Mouse (Mus musculus): ENCODE data around the gene Fxyd2.

The Fxyd2 gene

DNA sequence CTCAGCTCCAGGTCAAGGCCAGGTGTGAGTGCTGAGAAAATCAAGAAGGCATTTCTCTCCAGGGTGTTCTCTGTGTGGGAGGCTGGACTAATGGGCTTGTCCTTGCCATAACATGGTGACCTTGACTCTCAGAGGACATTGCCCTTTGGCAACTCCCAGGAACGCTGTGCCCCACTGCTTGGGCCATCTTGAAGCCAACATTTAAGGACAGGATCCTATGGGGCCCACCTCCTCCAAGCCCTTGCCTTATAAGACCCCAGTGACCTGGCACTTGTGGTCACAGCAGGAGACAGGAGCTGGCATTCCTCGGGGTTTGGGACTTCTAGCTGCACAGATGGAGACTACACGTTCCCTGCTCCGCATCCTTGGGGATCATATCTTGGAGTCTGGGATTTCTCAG, at the start of gene Fxyd2:
Gene Fxyd2 (plus strand): TSS at position 236 of the 400 bp plus-strand sequence.
- no peak for DNase-seq

DNA sequence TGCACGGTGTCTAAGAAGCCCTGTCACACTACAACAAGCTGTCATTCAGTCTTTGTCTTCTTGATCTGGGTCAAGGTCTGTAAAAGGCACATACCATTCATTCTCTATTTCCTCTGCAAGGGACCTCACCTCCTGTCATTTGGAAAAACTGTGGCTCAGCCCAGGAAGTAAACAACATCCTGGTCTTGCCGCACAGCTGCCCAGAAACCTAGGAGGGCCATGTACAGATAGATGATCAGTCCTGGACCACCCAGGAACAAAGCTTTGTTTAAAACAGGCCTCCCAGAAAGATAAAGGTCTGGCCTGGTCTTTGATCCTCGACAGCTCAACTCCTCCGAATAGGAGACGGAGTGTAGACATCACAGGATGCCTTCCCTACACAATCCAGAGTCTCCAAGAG, 49.6 kb upstream of the Fxyd2 start:
- no peak for DNase-seq

DNA sequence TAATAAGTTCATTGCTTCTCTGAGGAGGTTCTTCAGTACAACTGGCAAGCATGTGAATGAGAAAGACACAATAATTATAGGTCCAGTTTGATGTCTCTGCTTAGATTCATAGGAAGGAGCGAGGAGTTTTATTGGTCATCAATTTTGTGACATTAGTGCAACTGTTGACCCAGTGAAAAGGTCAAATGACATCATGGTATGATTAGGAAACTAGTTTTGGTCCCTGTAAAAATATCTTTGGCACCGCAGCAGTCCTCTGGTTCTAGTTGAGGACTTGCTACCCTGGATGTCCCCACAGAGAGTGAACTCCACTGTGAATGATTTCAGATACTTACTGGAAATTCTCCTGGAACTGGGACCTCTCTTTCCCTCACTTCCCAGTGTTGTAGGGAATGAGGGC, 44.3 kb upstream of the Fxyd2 start:
- DNase-seq, result no peak

DNA sequence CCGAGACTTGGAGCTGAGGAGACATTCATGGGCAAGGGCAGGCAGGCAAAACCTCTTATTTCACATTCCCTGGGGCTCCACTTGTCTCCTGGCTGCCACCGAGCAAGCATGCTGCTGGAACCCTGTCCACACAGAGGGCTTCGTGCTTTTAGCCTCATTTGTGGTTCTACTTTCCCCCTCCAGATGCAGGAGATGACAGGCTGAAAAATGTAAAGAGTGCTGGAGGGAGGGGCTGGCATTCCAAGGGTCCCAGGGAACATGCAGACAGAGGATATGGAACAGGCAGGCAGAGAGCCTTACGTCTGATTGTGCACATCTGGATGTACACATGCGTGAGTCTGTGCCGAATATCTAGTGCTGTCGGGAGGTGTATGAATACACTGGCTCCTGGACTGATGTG, 41.1 kb upstream of the Fxyd2 start:
- no peak for DNase-seq

DNA sequence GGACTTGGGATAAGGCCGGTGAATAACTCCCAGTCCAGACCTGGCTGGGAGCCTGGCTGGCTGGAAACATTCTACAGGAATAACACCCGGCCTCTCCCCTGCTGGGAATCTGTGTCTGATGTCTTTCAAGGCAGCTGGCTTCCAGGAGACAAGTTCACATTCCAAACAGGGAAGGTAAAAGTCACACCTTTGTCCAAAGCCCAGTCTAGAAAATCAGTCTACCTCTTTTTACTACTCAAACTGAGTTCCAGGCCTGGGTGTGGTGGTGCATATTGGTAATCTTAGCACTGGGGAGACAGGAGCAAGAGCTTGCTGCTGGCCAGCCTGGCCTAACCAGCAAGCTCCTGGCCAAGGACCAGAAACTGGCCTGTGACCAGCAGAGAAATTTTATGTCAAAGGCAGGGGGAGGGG, 37.4 kb upstream of the Fxyd2 start:
- DNase-seq, result no peak

DNA sequence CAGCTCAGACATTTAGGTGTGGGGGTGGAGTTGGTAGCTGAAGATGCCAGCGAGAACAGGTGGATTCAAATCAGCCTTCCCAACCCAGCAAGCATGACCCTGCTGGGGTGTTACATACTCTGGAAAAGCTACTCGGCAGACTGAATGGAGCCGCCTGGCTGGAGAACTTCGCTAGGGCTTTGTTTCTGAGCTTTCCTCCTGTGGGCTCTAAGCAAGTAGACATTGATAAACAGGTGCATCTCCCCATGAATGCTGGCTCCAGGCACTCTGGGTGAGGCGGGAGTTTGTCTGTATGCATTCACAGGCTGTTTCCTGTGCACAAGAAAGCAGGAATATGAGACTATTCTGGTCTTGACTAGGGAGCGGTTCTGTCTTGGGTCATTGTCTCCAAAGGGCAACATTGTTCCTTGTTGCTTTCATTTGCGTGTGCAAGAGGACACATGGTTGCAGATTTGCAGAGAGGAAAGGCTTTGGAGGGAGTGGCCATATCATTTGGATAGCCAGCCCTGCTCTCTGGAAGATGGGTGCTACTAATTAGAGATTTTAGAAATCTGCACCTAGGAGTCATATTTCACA, 35.7 kb upstream of the Fxyd2 start:
- DNase-seq, result no peak

DNA sequence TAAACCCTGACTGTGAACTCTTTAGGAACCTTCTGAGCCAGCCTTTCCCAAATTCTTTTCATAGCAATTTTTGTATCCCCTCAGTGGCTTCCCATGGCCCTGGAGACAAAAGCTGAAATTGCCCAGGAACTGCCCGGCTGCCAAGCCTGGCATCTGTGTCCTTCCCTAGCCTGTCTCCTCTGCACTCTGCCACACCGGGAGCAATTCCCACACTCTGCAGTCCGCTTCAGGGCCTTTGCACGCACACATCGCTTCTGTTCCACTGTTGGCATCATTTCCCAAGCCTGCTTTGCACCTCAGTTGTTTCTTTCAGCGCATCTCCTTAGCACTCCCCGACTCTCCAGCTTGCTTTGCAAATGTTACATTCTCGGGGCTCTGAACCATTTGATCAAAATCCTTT, 31.8 kb upstream of the Fxyd2 start:
- DNase-seq, result no peak

DNA sequence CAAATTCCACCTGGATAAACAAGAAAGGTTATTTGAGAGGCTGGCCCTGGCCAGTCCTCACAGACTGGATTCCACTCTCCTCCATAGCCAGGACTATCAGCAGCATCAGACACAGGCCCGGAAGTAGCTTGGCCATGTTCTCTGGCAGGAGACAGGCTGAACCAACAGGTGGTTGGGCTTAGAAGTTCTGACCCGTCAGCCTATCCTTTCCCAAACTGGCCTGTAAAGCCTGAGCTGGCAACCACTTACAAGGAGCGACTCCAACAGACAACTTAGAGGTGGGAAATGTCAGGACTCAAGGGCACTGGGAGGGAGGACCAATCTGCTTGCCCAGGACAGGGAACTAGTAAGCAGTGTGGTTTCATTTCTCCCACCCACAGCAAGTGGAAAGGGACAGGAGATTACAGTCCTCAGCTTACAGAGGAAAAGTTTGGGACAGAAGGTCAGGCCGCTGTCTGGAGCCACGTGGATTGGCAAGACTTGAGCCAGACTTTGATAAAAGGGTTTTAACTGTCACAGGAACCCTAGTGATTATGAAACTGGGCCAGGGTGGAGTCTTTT, 31.0 kb upstream of the Fxyd2 start:
- DNase-seq, result no peak

DNA sequence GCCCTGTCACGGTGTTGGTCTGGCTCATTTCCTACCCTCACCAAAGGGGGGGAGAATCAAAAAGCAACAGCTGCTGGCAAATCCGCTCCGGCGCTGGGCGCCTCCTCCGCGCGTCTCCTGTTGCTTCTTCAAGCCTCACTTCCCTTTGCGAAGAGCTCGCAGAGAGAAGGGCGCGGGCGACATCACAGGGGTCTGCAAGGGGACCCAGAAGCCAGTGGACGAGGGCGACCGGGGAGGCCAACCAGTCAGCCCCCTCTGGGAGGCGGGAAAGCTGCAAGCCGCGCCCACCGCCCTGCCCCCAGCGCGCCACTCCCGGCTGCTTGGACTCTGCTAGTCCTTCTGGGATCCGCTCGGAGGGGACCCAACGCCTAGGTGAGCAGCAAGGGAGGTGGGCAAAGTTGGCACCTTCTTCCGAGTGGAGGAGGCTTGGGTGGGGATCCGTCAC, 29.3 kb upstream of the Fxyd2 start, which contains the start of gene Fxyd6:
Gene Fxyd6 (plus strand): TSS at position 69 of the 445 bp plus-strand sequence.
- DNase-seq, result peak in 1 of 2 experiments; percentile 19

DNA sequence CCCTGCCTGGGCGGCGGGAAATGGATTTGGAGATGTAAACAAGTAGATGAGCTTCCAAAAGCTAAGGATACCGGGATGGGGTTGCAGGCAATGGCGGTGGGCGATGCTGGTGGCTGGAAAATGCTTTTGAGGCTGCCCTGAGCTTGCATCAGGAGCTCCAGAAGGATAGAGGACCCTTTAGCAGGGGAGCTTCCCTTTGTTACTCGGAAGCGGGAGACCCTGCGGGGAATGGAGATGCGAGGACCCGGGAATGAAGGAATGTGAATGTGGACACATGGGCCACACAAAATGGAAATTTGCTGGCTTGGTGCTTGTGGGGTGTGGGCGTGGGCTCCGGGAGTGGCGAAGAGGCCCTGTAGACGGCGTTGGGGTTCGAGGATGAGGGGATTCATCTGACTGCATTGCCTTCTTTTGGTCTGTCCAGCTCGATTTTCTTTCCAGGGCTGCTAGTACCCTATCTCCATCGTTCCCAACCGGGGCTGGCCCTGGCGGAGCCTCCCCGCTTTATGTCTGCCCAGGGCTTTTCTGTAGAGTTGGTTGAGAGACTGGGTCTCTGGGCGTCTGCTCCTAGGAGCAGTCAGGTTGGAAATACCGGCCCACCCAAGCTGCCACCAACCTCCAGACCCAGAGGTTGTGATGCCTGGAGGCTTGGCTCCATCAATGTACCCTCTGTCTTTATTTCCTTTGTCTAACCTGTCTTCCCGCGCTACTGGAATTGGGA, 28.7 kb upstream of the Fxyd2 start:
- no peak for DNase-seq

DNA sequence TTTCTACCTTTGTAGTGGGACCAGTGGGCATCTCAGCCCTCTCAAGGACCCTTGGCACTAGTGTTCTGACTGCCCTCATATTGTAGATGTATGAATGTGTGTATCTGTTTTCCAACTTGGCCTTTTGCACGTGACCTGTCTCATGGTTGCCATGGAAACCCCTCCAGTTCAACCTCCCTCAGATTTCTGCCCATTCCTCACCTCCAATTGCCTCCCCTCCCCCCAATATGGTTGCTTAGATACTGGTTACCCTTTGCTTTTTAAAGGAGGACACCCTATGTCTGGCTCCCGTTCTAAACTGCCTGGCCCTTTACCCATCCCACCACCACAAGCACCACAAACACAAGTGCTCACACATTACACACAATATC, 28.1 kb upstream of the Fxyd2 start:
- DNase-seq, result no peak

DNA sequence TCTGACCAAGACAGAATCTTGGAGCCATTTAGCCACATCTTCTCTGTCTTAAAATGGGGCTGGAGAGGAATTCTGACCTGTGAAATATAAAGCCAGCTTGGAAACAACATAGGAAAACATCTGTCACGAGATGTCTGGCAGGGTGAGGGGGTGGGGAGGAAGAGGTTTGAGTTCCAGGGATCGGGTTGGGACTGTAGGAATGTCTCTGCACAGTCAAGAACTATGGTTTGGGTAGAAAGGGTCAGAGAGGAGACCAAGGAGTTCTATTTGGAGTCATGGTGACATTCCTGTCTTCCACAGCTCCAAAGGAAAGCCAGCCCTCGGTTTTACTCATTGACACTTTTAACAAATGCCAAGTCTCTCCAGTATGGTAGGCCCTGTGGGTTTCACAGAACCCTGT, 25.6 kb upstream of the Fxyd2 start:
- no peak for DNase-seq

DNA sequence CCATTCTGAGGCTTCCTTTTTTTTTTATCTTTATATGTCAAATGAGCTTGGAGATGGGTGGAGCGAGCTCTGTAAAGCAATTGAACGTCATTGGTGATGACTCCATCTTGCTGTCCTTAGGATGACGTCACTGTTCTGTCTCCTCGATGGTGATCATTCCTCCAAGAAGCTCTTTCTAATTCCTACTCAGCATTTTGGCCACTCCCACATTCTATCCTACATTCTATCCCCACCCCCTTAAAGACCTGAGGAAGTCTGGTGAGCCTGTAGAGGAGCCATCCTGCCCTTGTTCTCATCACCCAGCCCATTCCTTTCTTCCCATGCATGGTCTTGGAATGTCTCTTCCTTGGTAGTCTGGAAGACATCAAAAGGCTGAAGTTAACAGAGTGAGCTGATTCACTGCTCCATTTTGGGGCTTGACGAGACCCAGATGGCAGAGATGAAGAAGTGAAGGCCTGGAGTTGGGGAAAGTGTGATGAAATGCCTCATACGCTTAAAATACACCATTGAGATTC, 24.4 kb upstream of the Fxyd2 start:
- DNase-seq, result no peak

DNA sequence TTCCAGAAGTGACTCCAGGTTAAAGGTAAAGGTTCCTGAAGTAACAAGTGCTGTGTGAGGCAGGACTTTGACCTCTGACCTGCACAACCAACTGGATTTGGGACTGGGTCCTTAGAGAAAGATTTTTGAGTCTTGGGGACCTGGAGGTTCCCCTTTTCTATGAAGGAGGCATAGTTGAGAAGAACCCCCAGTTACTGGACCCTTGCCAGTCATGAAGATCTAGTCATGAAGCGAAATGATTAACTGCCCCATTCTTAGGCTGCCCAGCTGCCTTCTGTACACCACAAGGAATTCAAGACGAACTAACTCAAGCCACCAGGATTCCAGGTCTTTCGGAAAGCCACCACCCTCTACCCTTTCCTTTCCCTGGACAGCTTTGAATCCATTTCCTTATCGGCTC, 23.0 kb upstream of the Fxyd2 start:
- no peak for DNase-seq

DNA sequence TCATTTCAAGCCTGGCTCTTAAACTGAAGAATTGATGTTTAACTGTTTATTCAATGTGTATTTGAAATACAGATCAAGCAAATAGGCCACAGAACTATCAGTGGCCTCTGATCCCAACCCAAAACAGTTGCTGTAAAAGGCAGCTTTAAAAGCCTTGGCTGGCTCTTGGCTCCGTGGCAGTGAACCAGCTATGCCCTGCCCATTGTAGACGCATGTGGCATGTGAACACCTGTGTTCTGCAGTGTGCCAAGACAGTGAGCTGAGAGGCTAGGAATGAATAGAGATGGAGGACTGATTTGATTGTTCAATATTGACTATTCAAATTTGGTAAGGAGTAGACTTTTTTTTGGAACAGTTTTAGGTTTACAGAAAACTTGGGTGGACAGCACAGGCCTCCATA, 22.6 kb upstream of the Fxyd2 start:
- DNase-seq, result no peak

DNA sequence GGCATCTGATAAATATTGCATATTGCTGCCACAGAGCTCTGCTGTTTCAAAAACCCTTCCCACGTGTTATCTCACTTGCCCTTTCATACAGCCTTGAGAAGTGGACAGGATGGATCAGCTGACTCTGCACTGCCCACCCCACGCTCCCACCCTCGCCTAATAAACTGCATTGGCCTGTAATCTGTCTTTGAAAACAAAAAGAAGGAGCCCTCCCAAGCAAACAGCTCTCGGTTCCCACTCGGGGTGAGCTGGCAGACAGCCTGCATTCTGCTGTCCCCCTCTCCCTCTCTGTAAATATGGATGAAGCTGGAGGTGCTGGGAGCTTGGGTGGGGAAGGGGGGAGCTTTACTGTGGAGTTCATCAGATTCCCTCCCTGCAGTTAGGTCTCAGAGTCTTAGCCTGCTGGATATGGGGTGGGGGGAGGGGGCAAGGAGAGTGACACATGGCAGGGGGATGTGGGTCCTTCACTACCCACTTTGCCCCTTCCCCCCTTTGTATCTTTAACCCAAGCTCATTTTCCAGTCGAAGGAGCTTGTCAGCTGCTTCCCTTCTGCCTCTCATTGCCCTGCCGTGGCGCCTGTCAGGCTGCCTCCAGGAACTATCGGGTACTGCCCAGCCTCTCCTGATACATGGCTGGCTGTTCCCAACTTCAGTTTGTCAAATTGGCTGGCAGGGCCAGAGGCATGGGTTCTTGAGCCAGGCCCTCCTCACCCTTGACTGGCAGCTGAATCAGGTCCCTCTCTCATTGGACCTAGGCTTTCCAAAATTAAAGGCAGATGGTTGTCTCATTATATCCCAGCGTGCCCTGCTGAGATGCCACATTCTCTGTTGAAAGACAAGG, 18.8 kb upstream of the Fxyd2 start:
- DNase-seq, result no peak

DNA sequence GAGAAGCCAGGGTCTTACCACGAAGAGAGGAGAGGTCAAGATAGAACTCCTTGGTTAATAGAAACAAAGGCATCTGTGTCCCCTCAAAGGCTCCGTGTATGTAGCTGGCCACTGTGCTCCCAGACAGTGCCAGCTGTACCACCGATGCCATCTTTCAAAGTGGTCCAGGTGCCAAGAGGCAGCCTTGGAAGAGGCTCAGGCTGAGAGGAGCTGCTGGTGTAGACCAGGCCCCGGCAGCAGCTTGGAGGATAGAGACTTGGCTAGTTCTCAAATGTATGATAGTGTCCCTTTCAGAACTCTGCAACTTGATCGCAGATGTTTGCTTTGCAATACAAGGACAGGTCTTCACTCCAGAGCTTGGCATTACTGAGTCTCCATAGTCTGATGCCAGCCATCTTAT, 17.1 kb upstream of the Fxyd2 start:
- no peak for DNase-seq

DNA sequence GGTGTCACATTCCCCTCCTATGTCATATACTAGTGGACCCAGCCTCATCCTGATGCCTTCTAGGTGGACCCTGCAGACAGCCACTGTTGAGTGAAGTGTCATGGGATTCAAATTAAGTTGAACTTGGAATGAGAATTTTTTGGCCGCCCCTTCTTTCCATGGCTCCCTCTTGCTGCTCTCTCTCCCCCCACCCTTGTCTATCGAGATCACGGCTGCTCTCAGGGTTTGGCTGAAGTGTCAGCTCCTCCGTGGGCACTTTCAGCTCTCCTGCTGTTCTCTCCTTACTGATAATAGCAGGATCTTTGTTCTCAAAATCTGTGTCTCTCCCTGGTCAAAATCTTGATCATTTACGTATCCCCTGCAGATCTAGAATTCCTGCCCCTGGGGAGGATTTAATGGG, 16.6 kb upstream of the Fxyd2 start:
- DNase-seq, result no peak

DNA sequence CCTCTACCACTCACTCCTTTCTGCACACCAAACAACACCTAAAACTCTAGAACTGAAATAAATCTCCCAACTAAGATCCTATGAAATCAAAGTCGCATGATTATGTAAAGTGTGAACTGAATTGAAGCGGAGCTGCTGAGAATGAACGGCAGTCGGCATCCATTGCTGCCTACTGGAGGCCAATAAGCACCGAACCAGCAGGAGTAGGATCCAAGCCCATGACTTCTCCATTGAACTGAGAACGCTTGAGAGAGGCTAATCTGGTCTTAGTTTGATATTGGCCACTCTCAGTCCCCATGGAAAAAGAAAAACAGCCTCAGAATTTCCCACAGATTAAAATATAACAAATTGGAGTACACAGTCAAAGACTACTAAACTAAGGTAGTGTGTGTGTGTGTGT, 15.6 kb upstream of the Fxyd2 start:
- no peak for DNase-seq

DNA sequence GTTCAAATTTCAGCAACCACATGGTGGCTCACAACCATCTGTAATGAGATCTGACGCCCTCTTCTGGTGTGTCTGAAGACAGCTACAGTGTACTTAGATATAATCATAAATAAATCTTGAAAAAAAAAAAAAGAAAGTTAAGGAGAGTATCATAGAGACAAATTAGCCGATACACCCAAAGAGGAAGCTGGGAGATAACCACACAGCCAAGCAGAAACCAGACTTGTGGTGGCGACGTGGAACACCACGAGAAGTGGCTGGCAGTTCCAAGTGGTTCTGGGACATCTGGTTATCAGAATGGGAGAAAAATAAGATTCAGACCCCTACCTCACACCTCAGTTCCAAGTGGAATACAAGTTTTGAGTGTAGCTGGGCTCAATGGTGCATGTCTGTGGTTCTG, 12.8 kb upstream of the Fxyd2 start:
- no peak for DNase-seq

DNA sequence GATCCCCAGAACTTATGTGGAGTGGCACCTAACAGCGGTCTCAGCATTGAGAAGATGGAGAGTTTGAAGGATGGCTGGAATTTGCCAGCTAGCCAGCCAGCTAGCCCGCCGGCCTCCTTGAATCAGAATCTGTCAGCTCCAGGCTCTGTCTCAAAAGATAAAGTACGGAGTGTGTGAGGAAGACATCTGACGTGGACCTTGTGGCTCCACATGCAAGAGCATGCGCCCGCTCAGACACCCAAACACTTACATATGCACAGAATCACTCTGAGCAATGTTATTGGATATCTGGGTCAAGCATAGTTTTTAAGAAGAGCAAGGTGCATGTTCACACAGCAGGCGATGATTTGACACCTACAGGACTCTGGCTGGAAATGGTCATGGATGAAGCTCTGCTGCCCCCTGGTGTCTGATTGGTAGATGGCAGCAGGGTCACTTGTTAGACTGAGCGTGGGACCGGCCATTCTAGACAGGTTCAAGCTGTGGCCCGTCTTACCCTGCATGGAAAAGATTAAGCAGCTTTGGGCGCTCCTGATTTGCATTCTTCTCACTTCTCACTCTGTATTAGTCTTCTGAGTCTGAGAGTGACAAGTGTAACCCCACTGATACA, 11.0 kb upstream of the Fxyd2 start:
- peak; percentile 76 to 89 for DNase-seq

DNA sequence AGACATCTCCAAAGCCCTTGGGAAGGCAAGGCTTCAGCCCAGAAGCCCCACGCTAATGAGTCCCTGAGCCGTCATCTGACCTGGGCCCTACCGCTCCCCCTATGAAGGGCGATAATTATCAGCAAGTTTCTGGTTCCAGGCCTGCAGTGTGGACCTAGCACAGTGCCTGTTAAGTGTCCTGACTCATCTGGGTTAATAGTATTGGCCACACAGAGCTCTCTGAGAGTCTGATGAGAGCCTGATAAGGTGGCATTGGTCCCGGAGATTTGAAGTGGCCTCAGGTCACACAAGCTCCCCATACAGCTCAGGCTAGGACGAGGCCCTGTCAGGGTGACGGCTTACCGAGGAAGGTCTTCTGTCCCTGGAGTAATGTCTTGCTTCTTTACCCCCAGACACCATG, 9.9 kb upstream of the Fxyd2 start:
- no peak for DNase-seq

DNA sequence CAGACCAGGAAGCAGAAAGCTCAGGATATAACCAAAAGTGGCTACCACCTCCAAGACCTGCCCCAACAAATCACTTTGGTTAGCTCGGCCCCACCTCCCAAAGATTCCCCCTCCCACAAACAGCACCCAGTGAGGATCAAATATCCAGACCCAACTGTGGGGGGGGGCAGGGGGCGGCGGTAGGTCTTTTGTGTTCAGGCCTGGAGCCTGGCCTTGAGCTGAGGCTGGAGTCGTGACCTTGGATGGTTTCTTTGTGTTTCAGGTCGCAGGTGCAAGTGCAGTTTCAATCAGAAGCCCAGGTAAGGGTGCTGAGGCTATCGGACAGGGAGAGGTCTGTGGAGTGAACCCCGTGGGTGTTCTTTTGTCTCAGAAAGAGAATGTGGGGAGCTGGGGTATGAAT, 8.2 kb upstream of the Fxyd2 start:
- DNase-seq, result no peak

All from spleen, adult 18-20 months (tissue).